Mouse (Mus musculus) cerebellum, adult 9-11 months (tissue): ENCODE data around the gene Nfx1.
"Not testable (repeated sequence)": the region's sequence is repeated elsewhere in the genome, so short reads cannot be mapped to it uniquely, and the experiment has no call there.

Experiments
- DNase-seq: peaks from one replicate; pipeline ENCODE4 v3.0.0; 2022

Gene Nfx1

GRCm38 (mm10) chr4:40970842-40971701 is at the start of gene Nfx1:
TSS of gene Nfx1 (plus strand) at chr4:40970906.
- DNase-seq = peak; percentile 96

- DNase-seq = no peak
Observed at GRCm38 (mm10) chr4:40921288-40921687, 49.4 kb upstream of the Nfx1 start.

- DNase-seq = no peak
Observed at GRCm38 (mm10) chr4:40923087-40923651, 47.5 kb upstream of the Nfx1 start.

- no peak for DNase-seq
Observed at GRCm38 (mm10) chr4:40925568-40925967, 45.1 kb upstream of the Nfx1 start.

GRCm38 (mm10) chr4:40929046-40929445 is 41.7 kb upstream of the Nfx1 start:
- no peak for DNase-seq

GRCm38 (mm10) chr4:40933694-40934093 is 37.0 kb upstream of the Nfx1 start:
- no peak for DNase-seq

GRCm38 (mm10) chr4:40934369-40934768 is 36.3 kb upstream of the Nfx1 start:
- not testable (repeated sequence) for DNase-seq

GRCm38 (mm10) chr4:40936175-40936839 is 34.4 kb upstream of the Nfx1 start:
- DNase-seq = peak; percentile 39

- no peak for DNase-seq
Observed at GRCm38 (mm10) chr4:40938793-40939192, 31.9 kb upstream of the Nfx1 start.

- no peak for DNase-seq
Observed at GRCm38 (mm10) chr4:40943651-40944050, 27.1 kb upstream of the Nfx1 start.

GRCm38 (mm10) chr4:40946516-40947121 is 24.1 kb upstream of the Nfx1 start:
- DNase-seq = no peak

- DNase-seq = no peak
Observed at GRCm38 (mm10) chr4:40947565-40948159, 23.0 kb upstream of the Nfx1 start.

- DNase-seq = peak; percentile 99
Observed at GRCm38 (mm10) chr4:40948160-40948708, 22.5 kb upstream of the Nfx1 start, which contains the start of the genes Bag1 and Chmp5. TSS of gene Bag1 (minus strand) at chr4:40948294. TSS of gene Chmp5 (plus strand) at chr4:40948407.

- no peak for DNase-seq
Observed at GRCm38 (mm10) chr4:40953521-40953920, 17.2 kb upstream of the Nfx1 start.

- no peak for DNase-seq
Observed at GRCm38 (mm10) chr4:40955942-40956341, 14.8 kb upstream of the Nfx1 start.

- DNase-seq = no peak
Observed at GRCm38 (mm10) chr4:40963536-40963935, 7.2 kb upstream of the Nfx1 start.

- no peak for DNase-seq
Observed at GRCm38 (mm10) chr4:40969161-40969560, 1.5 kb upstream of the Nfx1 start.

- peak; percentile 51 for DNase-seq
Observed at GRCm38 (mm10) chr4:40969781-40970591, 720 bp upstream of the Nfx1 start.

GRCm38 (mm10) chr4:40970592-40970841 is 189 bp upstream of the Nfx1 start:
- no peak for DNase-seq

- DNase-seq = peak; percentile 39
Observed at GRCm38 (mm10) chr4:40971744-40972143, 1.0 kb downstream of the Nfx1 start.

GRCm38 (mm10) chr4:40974011-40974410 is 3.3 kb downstream of the Nfx1 start:
- no peak for DNase-seq

GRCm38 (mm10) chr4:40975678-40976077 is 5.0 kb downstream of the Nfx1 start:
- DNase-seq = no peak
